Mouse (Mus musculus) neural tube, embryonic 10.5 days (tissue): ENCODE results near the gene Tbc1d5.

ENCODE experiments used
- DNase-seq: peaks from one replicate; pipeline ENCODE4 v3.0.0-alpha.2; 2017; ENCODE audit warnings: low spot score; ENCODE audit errors: extremely low spot score

The Tbc1d5 gene

GRCm38 (mm10) chr17:50684960-50685645, 494.0 kb downstream of the Tbc1d5 start:
- DNase-seq = no peak
